Mouse (Mus musculus) MEL (cell line): Measurements from ENCODE around the gene Akt1s1. TPM values are rescaled to one million over a fixed set of nuclear protein-coding genes. Genes with fewer than 3 reads are reported as not detected.

Experiments
- DNase-seq: peaks from one replicate; pipeline ENCODE4 v3.0.0; 2011; ENCODE audit warnings: low read depth, low spot score
- H3K27ac ChIP-seq: 2 replicates; pipeline ENCODE4 v1.5.1; 2012; ENCODE audit warnings: low read depth, mild to moderate bottlenecking, control low read depth, low read length, moderate library complexity; ENCODE audit not compliant: control insufficient read depth
- H3K27me3 ChIP-seq, 2 experiments: fragments of 150-350 bp in 1 of 2; sonication (generic) in 1 of 2; 2 replicates each; pipeline ENCODE4 v1.6.1; 2012; ENCODE audit warnings: low read length in 2 of 2, mild to moderate bottlenecking in 2 of 2, improper control_type of control experiment in 1 of 2, moderate library complexity in 1 of 2; ENCODE audit not compliant: insufficient read depth in 2 of 2, control insufficient read depth in 1 of 2
- H3K36me3 ChIP-seq, 2 experiments: 2 replicates each; pipeline ENCODE4 v1.6.1; 2012 to 2014; ENCODE audit warnings: low read length in 2 of 2, improper control_type of control experiment in 1 of 2, inconsistent platforms in 1 of 2, mild to moderate bottlenecking in 1 of 2; ENCODE audit not compliant: insufficient read depth in 2 of 2, control insufficient read depth in 1 of 2
- H3K4me1 ChIP-seq, 2 experiments: fragments of 150-350 bp in 1 of 2; sonication (generic) in 1 of 2; 2 replicates each; pipeline ENCODE4 v1.6.1; 2012; ENCODE audit warnings: low read length in 2 of 2, improper control_type of control experiment in 1 of 2, mild to moderate bottlenecking in 1 of 2; ENCODE audit not compliant: insufficient read depth in 2 of 2, control insufficient read depth in 1 of 2
- H3K4me3 ChIP-seq, 2 experiments: fragments of 150-350 bp in 1 of 2; sonication (generic) in 1 of 2; 2 replicates each; pipeline ENCODE4 v1.5.1; 2012; ENCODE audit warnings: low read depth in 2 of 2, low read length in 2 of 2, mild to moderate bottlenecking in 2 of 2, moderate library complexity in 2 of 2, control low read depth in 1 of 2, improper control_type of control experiment in 1 of 2; ENCODE audit not compliant: control insufficient read depth in 1 of 2, insufficient read depth in 1 of 2
- H3K79me2 ChIP-seq: 2 replicates; pipeline ENCODE4 v1.6.1; 2012; ENCODE audit warnings: mild to moderate bottlenecking, low read length, moderate library complexity; ENCODE audit not compliant: control insufficient read depth, poor library complexity, insufficient read depth
- H3K9ac ChIP-seq: 2 replicates; pipeline ENCODE4 v1.6.1; 2012; ENCODE audit warnings: low read depth, mild to moderate bottlenecking, control low read depth, low read length, moderate library complexity; ENCODE audit not compliant: control insufficient read depth, poor library complexity, severe bottlenecking
- H3K9me3 ChIP-seq: fragments of 150-350 bp; sonication (generic); replicated peaks from 2 replicates; pipeline ENCODE4 v1.6.1; 2012; ENCODE audit warnings: mild to moderate bottlenecking, low read length, improper control_type of control experiment, moderate library complexity; ENCODE audit not compliant: insufficient read depth
- CHD1 ChIP-seq: IDR thresholded peaks from 2 replicates; pipeline ENCODE4 v1.6.1; 2012; ENCODE audit warnings: low read depth, mild to moderate bottlenecking, inconsistent platforms, low read length, improper control_type of control experiment
- CTCF ChIP-seq, 3 experiments: IDR thresholded peaks in 2 of 3; conservative IDR thresholded peaks in 1 of 3; 2 replicates each; pipeline ENCODE4 v1.5.1; 2011 to 2012; ENCODE audit warnings: low read length in 3 of 3, low read depth in 2 of 3, mild to moderate bottlenecking in 2 of 3, improper control_type of control experiment in 1 of 3, inconsistent platforms in 1 of 3, mixed read lengths in 1 of 3, moderate library complexity in 1 of 3; ENCODE audit not compliant: control insufficient read depth in 1 of 3, insufficient read depth in 1 of 3, poor library complexity in 1 of 3, severe bottlenecking in 1 of 3
- E2F4 ChIP-seq: IDR thresholded peaks from 2 replicates; pipeline ENCODE4 v1.6.1; 2011; ENCODE audit warnings: low read depth, low read length, improper control_type of control experiment, borderline replicate concordance
- ETS1 ChIP-seq: IDR thresholded peaks from 2 replicates; pipeline ENCODE4 v1.6.1; 2012; ENCODE audit warnings: low read depth, mild to moderate bottlenecking, inconsistent platforms, low read length, improper control_type of control experiment, moderate library complexity
- GABPA ChIP-seq: IDR thresholded peaks from 2 replicates; pipeline ENCODE4 v1.6.1; 2012; ENCODE audit warnings: low read depth, mild to moderate bottlenecking, inconsistent platforms, low read length, improper control_type of control experiment, moderate library complexity
- MAZ ChIP-seq: IDR thresholded peaks from 2 replicates; pipeline ENCODE4 v1.6.1; 2012; ENCODE audit warnings: low read depth, mild to moderate bottlenecking, inconsistent platforms, low read length, improper control_type of control experiment
- MEF2A ChIP-seq: IDR thresholded peaks from 2 replicates; pipeline ENCODE4 v1.6.1; 2014; ENCODE audit warnings: low read depth, mild to moderate bottlenecking, inconsistent platforms, low read length, improper control_type of control experiment; ENCODE audit not compliant: poor library complexity, insufficient replicate concordance, severe bottlenecking; ENCODE audit errors: extremely low read depth
- MXI1 ChIP-seq: IDR thresholded peaks from 2 replicates; pipeline ENCODE4 v1.6.1; 2011; ENCODE audit warnings: mild to moderate bottlenecking, low read depth, low read length, improper control_type of control experiment
- MYB ChIP-seq: IDR thresholded peaks from 2 replicates; pipeline ENCODE4 v1.6.1; 2011; ENCODE audit warnings: mild to moderate bottlenecking, low read depth, low read length, improper control_type of control experiment
- MYC ChIP-seq: IDR thresholded peaks from 2 replicates; pipeline ENCODE4 v1.6.1; 2011; ENCODE audit warnings: low read depth, mild to moderate bottlenecking, low read length, improper control_type of control experiment, moderate library complexity
- NELFE ChIP-seq: IDR thresholded peaks from 2 replicates; pipeline ENCODE4 v1.6.1; 2011; ENCODE audit warnings: low read depth, low read length, improper control_type of control experiment
- NRF1 ChIP-seq: IDR thresholded peaks from 2 replicates; pipeline ENCODE4 v1.6.1; 2014; ENCODE audit warnings: low read depth, mild to moderate bottlenecking, inconsistent platforms, low read length, improper control_type of control experiment, moderate library complexity; ENCODE audit not compliant: poor library complexity, insufficient read depth, severe bottlenecking
- POLR2A ChIP-seq, 2 experiments: IDR thresholded peaks; 2 replicates each; pipeline ENCODE4 v1.6.1; 2011 to 2012; ENCODE audit warnings: low read length in 2 of 2, mild to moderate bottlenecking in 2 of 2, control low read depth in 1 of 2, improper control_type of control experiment in 1 of 2, low read depth in 1 of 2, moderate library complexity in 1 of 2; ENCODE audit not compliant: control insufficient read depth in 1 of 2, insufficient read depth in 1 of 2, poor library complexity in 1 of 2
- POLR2AphosphoS2 ChIP-seq: IDR thresholded peaks from 2 replicates; pipeline ENCODE4 v1.6.1; 2011; ENCODE audit warnings: low read length, improper control_type of control experiment
- POLR2AphosphoS5 ChIP-seq: IDR thresholded peaks from 2 replicates; pipeline ENCODE4 v1.6.1; 2012; ENCODE audit warnings: low read depth, borderline replicate concordance, mild to moderate bottlenecking, inconsistent platforms, low read length, moderate library complexity, mixed read lengths
- RCOR1 ChIP-seq: IDR thresholded peaks from 2 replicates; pipeline ENCODE4 v1.6.1; 2012; ENCODE audit warnings: low read depth, mild to moderate bottlenecking, inconsistent platforms, low read length, improper control_type of control experiment
- SIN3A ChIP-seq: IDR thresholded peaks from 2 replicates; pipeline ENCODE4 v1.6.1; 2012; ENCODE audit warnings: low read length, improper control_type of control experiment, inconsistent platforms
- SMC3 ChIP-seq: IDR thresholded peaks from 2 replicates; pipeline ENCODE4 v1.6.1; 2011; ENCODE audit warnings: low read depth, low read length, improper control_type of control experiment
- TCF12 ChIP-seq: IDR thresholded peaks from 2 replicates; pipeline ENCODE4 v1.6.1; 2014; ENCODE audit warnings: low read depth, mild to moderate bottlenecking, inconsistent platforms, low read length, improper control_type of control experiment, moderate library complexity
- UBTF ChIP-seq: IDR thresholded peaks from 2 replicates; pipeline ENCODE4 v1.6.1; 2012; ENCODE audit warnings: low read depth, mild to moderate bottlenecking, inconsistent platforms, low read length, improper control_type of control experiment, moderate library complexity, borderline replicate concordance; ENCODE audit not compliant: insufficient read depth
- USF1 ChIP-seq: IDR thresholded peaks from 2 replicates; pipeline ENCODE4 v1.6.1; 2014; ENCODE audit warnings: low read depth, mild to moderate bottlenecking, inconsistent platforms, low read length, improper control_type of control experiment, moderate library complexity
- USF2 ChIP-seq, 2 experiments: IDR thresholded peaks; 2 replicates each; pipeline ENCODE4 v1.6.1; 2011 to 2012; ENCODE audit warnings: improper control_type of control experiment in 2 of 2, low read length in 2 of 2, borderline replicate concordance in 1 of 2, inconsistent platforms in 1 of 2, low read depth in 1 of 2, mild to moderate bottlenecking in 1 of 2; ENCODE audit not compliant: insufficient read depth in 1 of 2
- ZC3H11A ChIP-seq: IDR thresholded peaks from 2 replicates; pipeline ENCODE4 v1.6.1; 2012; ENCODE audit warnings: low read depth, mild to moderate bottlenecking, inconsistent platforms, low read length, improper control_type of control experiment
- ZKSCAN1 ChIP-seq: IDR thresholded peaks from 2 replicates; pipeline ENCODE4 v1.6.1; 2012; ENCODE audit warnings: low read depth, mild to moderate bottlenecking, inconsistent platforms, low read length, improper control_type of control experiment, moderate library complexity
- polyA plus RNA-seq, 2 experiments: library from polyadenylated mRNA; stranded (reverse) in 1 of 2; unstranded in 1 of 2; fragments of >175 nt in 1 of 2; fragments of >200 nt in 1 of 2; gene quantifications; 2 replicates each; pipeline versions ENCODE4 v1.2.1 to v1.2.4; 2012; ENCODE audit warnings: low replicate concordance in 2 of 2, low read depth in 1 of 2; ENCODE audit not compliant: insufficient read length in 2 of 2, insufficient read depth in 1 of 2, missing spikeins in 1 of 2
- total RNA-seq: library from RNA; depleted of rRNA; stranded (reverse); fragments of 300-350 nt; gene quantifications from 2 replicates; pipeline ENCODE4 v1.2.3, GENCODE M21; 2012

The Akt1s1 gene
- total and polyA plus RNA-seq, 3 experiments: 37.3 to 71.8 TPM; not detected in 1

DNA sequence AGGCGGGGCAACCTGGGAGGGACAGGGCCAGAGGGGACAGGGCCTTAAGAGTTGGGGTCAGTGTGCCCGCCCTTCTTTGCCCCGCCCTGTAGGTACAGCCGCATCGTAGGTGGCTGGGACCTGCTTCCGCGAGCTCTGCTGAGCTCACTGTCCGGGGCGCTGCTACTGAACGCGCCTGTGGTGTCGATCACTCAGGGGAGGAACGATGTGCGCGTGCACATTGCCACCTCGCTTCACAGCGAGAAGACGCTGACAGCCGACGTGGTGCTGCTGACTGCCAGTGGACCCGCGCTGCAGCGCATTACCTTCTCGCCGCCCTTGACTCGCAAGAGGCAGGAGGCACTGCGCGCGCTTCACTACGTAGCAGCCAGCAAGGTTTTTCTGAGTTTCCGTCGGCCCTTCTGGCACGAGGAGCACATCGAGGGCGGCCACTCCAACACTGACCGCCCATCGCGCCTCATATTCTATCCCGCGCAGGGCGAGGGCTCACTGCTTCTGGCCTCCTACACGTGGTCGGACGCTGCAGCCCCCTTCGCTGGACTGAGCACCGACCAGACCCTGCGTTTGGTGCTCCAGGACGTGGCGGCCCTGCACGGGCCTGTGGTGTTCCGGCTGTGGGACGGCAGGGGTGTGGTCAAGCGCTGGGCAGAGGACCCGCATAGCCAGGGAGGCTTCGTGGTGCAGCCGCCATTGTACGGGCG is 9.2 kb upstream of the Akt1s1 start:
- Histone ChIP-seq H3K36me3 (no peaks in the 10 kb centered on the region; a peak in 1 of 4 replicates), H3K9me3 (no peaks in the 10 kb centered on the region), H3K79me2 (no peaks in the 10 kb centered on the region), H3K27ac (no peak overlapping the region), H3K4me1 (no peaks in the 10 kb centered on the region), H3K27me3 (no peaks in the 10 kb centered on the region), H3K4me3 (no peak overlapping the region), H3K9ac (no peak overlapping the region)
- no peak for TF ChIP-seq UBTF
- TF ChIP-seq USF1: no peak
- TF ChIP-seq POLR2A (IDR thresholded peaks at IDR 0.05; ENCODE audit: control insufficient read depth in 1 of 2, insufficient read depth in 1 of 2, low read depth in 1 of 2, low read length in 2 of 2, poor library complexity in 1 of 2): no peak
- no peak for TF ChIP-seq POLR2AphosphoS2
- TF ChIP-seq SIN3A: no peak
- TF ChIP-seq GABPA: no peak
- TF ChIP-seq ZC3H11A: no peak
- TF ChIP-seq USF2 (IDR thresholded peaks at IDR 0.05; ENCODE audit: borderline replicate concordance in 1 of 2, insufficient read depth in 1 of 2, low read depth in 1 of 2, low read length in 2 of 2): no peak
- TF ChIP-seq CTCF (IDR thresholded peaks at IDR 0.05 in 2 of 3, conservative IDR thresholded peaks at IDR 0.05 in 1 of 3; ENCODE audit: control insufficient read depth in 1 of 3, insufficient read depth in 1 of 3, low read depth in 2 of 3, low read length in 3 of 3, poor library complexity in 1 of 3, severe bottlenecking in 1 of 3): no peak
- TF ChIP-seq MAZ: no peak
- TF ChIP-seq ZKSCAN1: no peak
- no peak for TF ChIP-seq MEF2A
- TF ChIP-seq SMC3: no peak
- no peak for TF ChIP-seq POLR2AphosphoS5
- no peak for TF ChIP-seq MYB
- no peak for TF ChIP-seq NELFE
- TF ChIP-seq CHD1: no peak
- no peak for TF ChIP-seq MXI1
- DNase-seq: no peak

DNA sequence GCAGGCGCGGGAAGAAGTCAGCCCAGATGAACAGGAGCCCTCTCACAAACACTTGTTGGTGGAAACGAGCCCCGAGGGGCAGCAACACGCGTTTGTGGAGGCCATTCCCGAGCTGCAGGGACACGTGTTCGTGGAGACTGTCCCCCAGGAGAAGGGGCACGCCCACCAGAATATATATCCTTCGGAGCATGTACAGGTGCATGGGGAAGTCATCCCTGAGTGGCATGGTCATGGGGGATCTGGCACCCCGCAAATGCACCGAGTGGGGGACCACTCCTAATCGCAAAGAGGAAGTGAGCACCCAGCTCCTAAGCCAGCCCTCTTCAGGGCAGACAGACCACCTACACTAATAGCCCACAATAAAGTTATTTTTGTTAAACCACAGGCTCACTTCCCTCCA is 8.4 kb upstream of the Akt1s1 start:
- Histone ChIP-seq H3K27ac (no peak overlapping the region), H3K9ac (no peak overlapping the region), H3K36me3 (no peaks in the 10 kb centered on the region; a peak in 1 of 4 replicates), H3K27me3 (no peaks in the 10 kb centered on the region)
- TF ChIP-seq MYB (no peak), E2F4 (no peak), MYC (no peak), USF1 (no peak), ZKSCAN1 (no peak), USF2 (IDR thresholded peaks at IDR 0.05; ENCODE audit: borderline replicate concordance in 1 of 2, insufficient read depth in 1 of 2, low read depth in 1 of 2, low read length in 2 of 2) (no peak), POLR2A (IDR thresholded peaks at IDR 0.05; ENCODE audit: control insufficient read depth in 1 of 2, insufficient read depth in 1 of 2, low read depth in 1 of 2, low read length in 2 of 2, poor library complexity in 1 of 2) (no peak), SMC3 (no peak), ETS1 (no peak), NELFE (no peak), RCOR1 (no peak), NRF1 (no peak), GABPA (no peak), MEF2A (no peak), TCF12 (no peak), POLR2AphosphoS2 (no peak; the same call in 1 of the 2 replicates), CHD1 (no peak)
- TF ChIP-seq, all 39 proteins: peak for 0
- H3K4me3 ChIP-seq: no peak overlapping the region
- no peaks in the 10 kb centered on the region for H3K9me3 ChIP-seq
- no peak for DNase-seq
- no peaks in the 10 kb centered on the region for H3K4me1 ChIP-seq
- no peaks in the 10 kb centered on the region for H3K79me2 ChIP-seq
